Mouse (Mus musculus) limb, embryonic 15.5 days (tissue): ENCODE data around the gene Setd1a. TPM values are rescaled to one million over a fixed set of nuclear protein-coding genes. Genes with fewer than 3 reads are reported as not detected.
"Not testable (repeated sequence)": the region's sequence is repeated elsewhere in the genome, so short reads cannot be mapped to it uniquely, and the experiment has no call there.

Experiments used
- ATAC-seq: fragments of 200-750 bp; cut with Nextera tagmentation; 2 replicates; pipeline ENCODE4 v1.8.0; 2017; ENCODE audit warnings: low read depth, moderate TSS enrichment; ENCODE audit not compliant: insufficient number of reproducible peaks, low FRiP score, low TSS enrichment
- H3K27ac ChIP-seq: fragments of 300-500 bp; sonication (generic); 2 replicates; pipeline ENCODE4 v1.5.1; 2015; ENCODE audit warnings: moderate library complexity, mild to moderate bottlenecking, inconsistent platforms
- H3K27me3 ChIP-seq: fragments of 300-500 bp; sonication (generic); 2 replicates; pipeline ENCODE4 v1.6.1; 2015; ENCODE audit warnings: inconsistent platforms
- H3K36me3 ChIP-seq: fragments of 300-500 bp; sonication (generic); 2 replicates; pipeline ENCODE4 v1.6.1; 2015; ENCODE audit warnings: inconsistent platforms
- H3K4me1 ChIP-seq: fragments of 300-500 bp; sonication (generic); 2 replicates; pipeline ENCODE4 v1.6.1; 2015; ENCODE audit warnings: inconsistent platforms
- H3K4me2 ChIP-seq: fragments of 300-500 bp; sonication (generic); 2 replicates; pipeline ENCODE4 v1.6.1; 2015; ENCODE audit warnings: mild to moderate bottlenecking, inconsistent platforms
- H3K4me3 ChIP-seq: fragments of 300-500 bp; sonication (generic); 2 replicates; pipeline ENCODE4 v1.5.1; 2015; ENCODE audit warnings: mild to moderate bottlenecking, inconsistent platforms
- H3K9ac ChIP-seq: fragments of 300-500 bp; sonication (generic); 2 replicates; pipeline ENCODE4 v1.6.1; 2015; ENCODE audit warnings: inconsistent platforms
- H3K9me3 ChIP-seq: fragments of 300-500 bp; sonication (generic); 2 replicates; pipeline ENCODE4 v1.6.1; 2016; ENCODE audit warnings: inconsistent platforms
- WGBS: fragments of 180-500 bp; shearing (Covaris S2); methylation state at CpG from one replicate; pipeline ENCODE4 v1.1.7; 2015; 5-methylcytosine and 5-hydroxymethylcytosine counted together
- polyA plus RNA-seq: library from polyadenylated mRNA; unstranded; fragments of >200 nt; fragmentation: Nextera tagmentation; extraction: Ambion mirVana; gene quantifications from 2 replicates; pipeline ENCODE4 v1.2.1, GENCODE M21; 2015

The Setd1a gene
- 18.6 and 21.7 TPM in 2 replicates for polyA plus RNA-seq

DNA sequence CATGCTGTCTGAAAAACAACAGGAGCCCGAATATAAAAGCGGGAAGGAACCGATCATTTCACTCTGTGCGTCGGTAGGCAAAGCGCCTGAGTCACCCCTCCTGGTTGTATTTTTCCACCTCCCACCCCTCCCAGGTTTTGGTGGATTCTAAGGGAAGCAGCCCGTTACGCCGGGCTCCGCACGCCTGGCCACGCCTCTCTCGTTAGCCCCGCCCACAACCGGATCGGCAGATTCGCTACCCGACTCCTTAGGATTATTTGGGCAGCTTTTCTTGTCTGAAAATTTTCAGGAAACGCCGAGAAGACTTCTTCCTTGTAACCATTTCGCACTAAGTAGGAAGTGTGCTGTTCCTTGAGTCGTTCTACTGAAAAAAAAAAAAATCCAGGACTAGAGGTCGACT, at the start of gene Setd1a:
Gene Setd1a (plus strand): TSS at position 245 of the 400 bp plus-strand sequence.
- peak within 1 kb of the TSS; percentile 86 for H3K4me3 ChIP-seq
- peaks cover 19% of the 10 kb centered on the region for H3K4me1 ChIP-seq
- peak within 1 kb of the TSS; percentile 76 for H3K4me2 ChIP-seq
- peak within 1 kb of the TSS; percentile 99 for H3K27ac ChIP-seq
- peak; percentile 75 for ATAC-seq
- H3K36me3 ChIP-seq, result peaks cover 27% of the 10 kb centered on the region
- H3K9ac ChIP-seq, result peak within 1 kb of the TSS; percentile 85
- WGBS, result under 1% methylated on average over 23 of the region's 23 CpGs
- H3K9me3 ChIP-seq, result no peaks in the 10 kb centered on the region
- no peaks in the 10 kb centered on the region for H3K27me3 ChIP-seq

DNA sequence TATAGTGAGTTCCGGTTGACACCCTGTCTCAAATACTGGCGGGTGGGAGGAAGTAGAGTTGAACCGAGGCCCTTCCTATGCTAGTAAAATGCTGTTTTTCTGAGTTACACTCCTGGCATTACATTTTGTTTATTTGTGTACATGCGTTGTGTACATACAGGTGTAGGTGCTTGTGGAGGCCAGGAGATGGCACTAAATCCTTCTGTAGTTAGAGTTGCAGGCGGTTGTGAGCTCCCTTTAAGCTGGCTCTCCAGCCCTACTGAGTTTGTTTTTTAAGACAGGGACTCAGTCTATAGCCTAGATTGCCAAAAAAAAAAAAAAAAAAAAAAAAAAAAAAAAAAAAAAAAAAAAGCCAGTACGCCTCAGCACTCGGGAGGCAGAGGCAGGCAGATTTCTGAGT, 48.6 kb upstream of the Setd1a start:
- H3K4me1 ChIP-seq, result no peaks in the 10 kb centered on the region
- H3K27ac ChIP-seq, result no peak overlapping the region
- H3K27me3 ChIP-seq, result no peaks in the 10 kb centered on the region
- no peak overlapping the region for H3K4me3 ChIP-seq
- 80% methylated on average over 7 of the region's 7 CpGs for WGBS
- H3K36me3 ChIP-seq, result no peaks in the 10 kb centered on the region
- H3K9me3 ChIP-seq, result no peaks in the 10 kb centered on the region
- no peak overlapping the region for H3K9ac ChIP-seq
- H3K4me2 ChIP-seq, result no peak overlapping the region
- ATAC-seq, result no peak

DNA sequence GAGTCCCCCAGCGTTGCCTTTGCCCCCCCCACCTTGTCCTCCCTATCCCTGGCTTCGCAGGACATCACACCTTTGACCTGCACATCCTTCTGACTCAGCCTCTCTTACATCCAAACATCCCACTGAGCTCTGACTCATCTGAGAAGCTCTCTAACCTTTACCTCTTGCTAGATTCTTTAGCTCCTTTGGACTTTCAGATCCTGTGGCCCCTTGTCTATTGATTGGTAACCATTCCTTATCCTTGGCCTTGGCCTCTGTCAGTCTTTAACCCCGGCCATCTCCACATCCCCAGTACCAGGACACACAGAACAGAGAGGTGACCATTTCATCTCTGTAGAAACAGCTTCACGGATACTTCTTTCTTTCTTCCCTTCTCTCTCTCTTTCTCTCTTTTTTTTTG, 46.3 kb upstream of the Setd1a start:
- Histone ChIP-seq H3K4me3 (no peak overlapping the region), H3K4me1 (no peaks in the 10 kb centered on the region)
- 65% methylated on average over 4 of the region's 4 CpGs for WGBS

DNA sequence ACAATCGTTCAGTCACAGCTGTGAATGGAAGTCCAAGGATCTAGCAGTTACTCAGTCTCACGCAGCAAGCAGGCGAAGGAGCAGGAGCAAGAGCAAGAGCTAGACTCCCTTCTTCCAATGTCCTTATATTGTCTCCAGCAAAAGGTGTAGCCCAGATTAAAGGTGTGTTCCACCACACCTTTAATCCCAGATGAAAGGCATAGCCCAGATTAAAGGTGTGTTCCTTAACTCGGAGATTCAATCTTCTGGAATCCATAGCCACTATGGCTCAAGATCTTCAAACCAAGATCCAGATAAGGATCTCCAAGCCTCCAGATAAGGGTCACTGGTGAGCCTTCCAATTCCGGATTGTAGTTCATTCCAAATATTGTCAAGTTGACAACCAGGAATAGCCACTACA, 44.4 kb upstream of the Setd1a start, which contains the start of gene Ctf2:
Gene Ctf2 (minus strand): TSS at position 101 of the 400 bp plus-strand sequence.
- H3K4me1 ChIP-seq, H3K4me2 ChIP-seq, H3K4me3 ChIP-seq, H3K27me3 ChIP-seq, H3K36me3 ChIP-seq, H3K27ac ChIP-seq, H3K9me3 ChIP-seq, H3K9ac ChIP-seq, ATAC-seq: not testable (repeated sequence)
- no CpG with 5 or more reads among the region's 5 CpGs for WGBS

More for the DNA sequence above, 46.3 kb upstream of the Setd1a start:
- no peaks in the 10 kb centered on the region for H3K27me3 ChIP-seq
- no peak overlapping the region for H3K4me2 ChIP-seq
- no peaks in the 10 kb centered on the region for H3K36me3 ChIP-seq
- no peak for ATAC-seq
- no peak overlapping the region for H3K9ac ChIP-seq
- H3K9me3 ChIP-seq, result no peaks in the 10 kb centered on the region
- no peak overlapping the region for H3K27ac ChIP-seq

DNA sequence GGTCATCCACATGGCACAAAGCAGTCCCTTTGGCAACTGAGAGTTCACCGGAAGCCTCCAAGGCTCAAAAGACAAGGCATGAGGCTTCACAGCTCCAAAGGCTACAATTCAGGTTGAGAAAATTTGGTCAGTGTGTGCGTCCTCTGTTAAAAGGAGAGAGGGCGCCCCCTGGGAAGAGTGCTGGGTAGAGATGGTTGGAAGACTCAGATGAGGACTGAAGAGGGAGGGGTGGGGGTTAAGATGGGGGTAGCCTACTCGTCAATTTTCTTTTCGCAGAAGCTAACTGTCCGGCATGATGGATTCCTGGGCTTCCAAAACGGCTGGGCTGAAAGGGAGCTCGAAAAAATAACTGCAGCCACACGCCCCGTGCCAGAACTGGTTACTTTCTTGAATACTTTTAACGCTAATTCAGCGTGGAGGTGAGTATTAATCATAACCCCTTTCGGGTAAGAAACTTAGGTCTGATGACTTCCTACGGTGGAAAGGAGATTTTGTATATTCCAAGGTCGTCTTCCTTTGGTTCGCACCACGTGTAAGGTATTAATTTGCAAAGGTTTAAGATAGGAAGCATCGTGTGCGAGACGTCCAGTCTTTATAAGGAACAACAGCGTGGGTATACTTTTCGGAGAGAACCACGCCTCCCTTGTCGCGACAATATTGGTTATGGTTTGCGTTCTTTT, 32.0 kb upstream of the Setd1a start, which contains the start of gene Fbxl19:
Gene Fbxl19 (plus strand): TSS at position 178 of the 680 bp plus-strand sequence.
- Histone ChIP-seq H3K4me2 (peak within 1 kb of the TSS; percentile 90), H3K9me3 (no peaks in the 10 kb centered on the region), H3K27me3 (no peaks in the 10 kb centered on the region), H3K27ac (peak within 1 kb of the TSS; percentile 90), H3K36me3 (peaks cover 17% of the 10 kb centered on the region), H3K4me1 (peaks cover 22% of the 10 kb centered on the region), H3K9ac (peak within 1 kb of the TSS; percentile 28; the same call in 1 of the 2 replicates), H3K4me3 (peak within 1 kb of the TSS; percentile 87)
- WGBS, result under 1% methylated on average over 26 of the region's 26 CpGs
- ATAC-seq, result no peak

DNA sequence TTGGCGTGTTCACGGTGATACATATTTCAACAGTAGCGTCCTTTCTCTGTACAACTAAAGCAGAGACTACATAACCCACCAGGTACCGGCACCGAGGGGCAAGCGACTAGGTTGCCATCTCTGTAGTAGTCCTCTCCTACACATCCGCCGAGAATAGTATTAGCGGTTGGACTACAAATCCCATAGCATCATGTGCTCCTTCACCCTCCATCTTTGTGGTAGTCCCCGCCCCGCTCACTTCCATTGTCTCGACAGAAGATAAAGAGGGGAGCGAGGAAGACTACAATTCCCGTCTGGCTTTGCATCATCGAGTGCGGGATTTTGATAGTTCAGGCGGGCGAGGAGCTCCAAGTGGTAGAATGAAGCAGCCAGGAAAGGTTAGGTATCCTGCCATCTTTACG, 31.2 kb upstream of the Setd1a start:
- Histone ChIP-seq H3K36me3 (peaks cover 24% of the 10 kb centered on the region), H3K4me1 (peaks cover 25% of the 10 kb centered on the region), H3K27ac (peak overlapping the region; percentile 90), H3K27me3 (no peaks in the 10 kb centered on the region), H3K4me2 (peak overlapping the region; percentile 90), H3K9ac (peak overlapping the region; percentile 28; the same call in 1 of the 2 replicates), H3K9me3 (no peaks in the 10 kb centered on the region), H3K4me3 (peak overlapping the region; percentile 87)
- under 1% methylated on average over 19 of the region's 19 CpGs for WGBS
- peak; percentile 80 for ATAC-seq

DNA sequence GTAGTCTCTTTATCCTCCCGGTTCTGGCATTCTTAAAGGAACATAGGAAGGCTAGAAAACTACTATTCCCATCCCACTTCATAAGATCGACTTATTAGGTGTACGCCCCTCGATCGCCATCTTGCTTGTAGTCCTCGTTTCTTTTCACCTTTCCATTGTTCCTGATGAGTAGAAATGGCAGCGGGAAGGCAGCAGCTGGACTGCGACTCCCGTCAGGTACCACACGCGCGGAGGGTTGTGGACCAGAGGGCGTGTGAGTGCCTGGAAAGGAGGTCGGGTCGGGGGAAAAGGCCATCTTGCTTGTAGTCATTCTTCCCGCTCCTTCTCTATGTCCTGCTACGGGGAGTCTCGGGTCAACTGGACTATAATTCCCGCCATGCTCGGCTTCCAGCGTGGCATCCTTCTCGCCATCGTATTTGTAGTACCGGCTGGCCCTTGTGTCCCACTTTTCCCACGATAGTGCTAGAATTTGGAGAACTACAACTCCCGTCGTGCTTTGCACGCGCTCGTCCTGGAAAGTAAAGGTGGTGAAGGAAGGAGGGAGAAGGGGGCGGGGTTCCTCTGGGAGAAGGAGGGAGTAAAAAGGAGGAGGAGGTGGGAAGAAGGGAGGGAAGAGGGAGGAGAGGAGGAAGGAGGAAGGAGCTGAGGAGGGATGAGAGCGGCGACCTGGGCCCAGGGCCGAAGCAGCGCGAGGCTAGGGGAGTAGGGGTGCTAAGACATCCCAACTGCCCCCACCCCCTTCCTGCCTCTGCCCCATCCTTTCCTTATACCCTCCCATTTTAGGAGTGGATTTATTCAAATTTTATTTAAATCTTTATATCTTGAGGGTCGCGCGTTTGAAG, 30.6 kb upstream of the Setd1a start:
- peak overlapping the region; percentile 72 for H3K9ac ChIP-seq
- H3K4me2 ChIP-seq, result peak overlapping the region; percentile 90
- peak overlapping the region; percentile 87 for H3K4me3 ChIP-seq
- H3K27ac ChIP-seq, result peak overlapping the region; percentile 91
- under 1% methylated on average over 38 of the region's 39 CpGs for WGBS
- H3K36me3 ChIP-seq, result peaks cover 30% of the 10 kb centered on the region
- peak; percentile 90 for ATAC-seq
- no peaks in the 10 kb centered on the region for H3K27me3 ChIP-seq
- no peaks in the 10 kb centered on the region for H3K9me3 ChIP-seq
- H3K4me1 ChIP-seq, result peaks cover 26% of the 10 kb centered on the region

DNA sequence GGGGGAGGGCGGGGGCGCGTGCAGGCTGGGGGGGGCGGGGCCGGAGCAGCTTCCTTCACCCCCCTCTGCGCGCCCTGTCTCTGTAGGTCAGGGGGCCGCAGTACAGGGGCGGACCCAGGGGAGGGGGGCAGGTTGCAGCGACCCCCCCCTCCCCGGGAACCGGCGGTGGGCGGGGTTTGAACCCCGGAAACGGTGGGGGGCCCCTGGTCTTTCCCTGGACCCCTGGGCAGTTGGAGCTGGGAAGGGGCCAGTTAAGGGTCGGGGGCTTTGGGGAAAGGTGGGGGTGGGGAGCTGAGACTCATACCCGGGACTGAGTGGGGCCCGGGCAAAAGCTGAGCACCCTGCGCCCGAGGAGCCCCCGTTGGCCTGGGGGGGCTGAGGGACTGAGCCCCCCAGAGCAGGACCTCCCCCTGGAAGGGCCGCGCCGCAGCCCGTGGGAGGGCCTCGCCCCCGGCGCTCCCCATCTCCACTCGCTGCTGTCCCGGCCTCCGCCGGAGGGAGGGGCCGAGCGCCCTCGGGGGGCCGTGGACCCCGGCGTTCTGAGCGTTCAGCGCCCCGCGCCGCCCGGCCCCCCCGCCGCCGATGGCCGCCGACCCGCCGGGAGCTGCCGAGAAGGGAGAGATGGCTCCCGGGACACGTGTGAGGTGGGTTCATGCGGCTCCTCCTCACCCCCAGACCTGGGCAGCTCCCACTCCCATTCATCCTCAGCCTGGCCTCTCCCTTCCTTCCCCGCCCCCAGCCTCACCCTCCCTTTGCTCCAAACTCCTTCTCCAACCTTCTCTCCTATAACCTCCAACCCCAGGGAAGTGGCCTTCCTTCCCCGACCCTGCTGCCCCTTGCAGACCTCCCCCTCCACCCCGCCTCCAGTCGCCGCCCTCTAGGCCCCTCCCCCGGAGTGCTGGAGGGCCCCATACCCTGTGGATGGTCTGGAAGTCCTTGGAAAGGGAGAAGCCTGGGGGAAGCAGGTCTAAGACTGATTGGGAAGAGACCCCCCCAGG, 29.7 kb upstream of the Setd1a start:
- H3K36me3 ChIP-seq, result peaks cover 40% of the 10 kb centered on the region
- 0 out of 2 replicates have a peak, but pooled peaks have one; percentile 0 for ATAC-seq

DNA sequence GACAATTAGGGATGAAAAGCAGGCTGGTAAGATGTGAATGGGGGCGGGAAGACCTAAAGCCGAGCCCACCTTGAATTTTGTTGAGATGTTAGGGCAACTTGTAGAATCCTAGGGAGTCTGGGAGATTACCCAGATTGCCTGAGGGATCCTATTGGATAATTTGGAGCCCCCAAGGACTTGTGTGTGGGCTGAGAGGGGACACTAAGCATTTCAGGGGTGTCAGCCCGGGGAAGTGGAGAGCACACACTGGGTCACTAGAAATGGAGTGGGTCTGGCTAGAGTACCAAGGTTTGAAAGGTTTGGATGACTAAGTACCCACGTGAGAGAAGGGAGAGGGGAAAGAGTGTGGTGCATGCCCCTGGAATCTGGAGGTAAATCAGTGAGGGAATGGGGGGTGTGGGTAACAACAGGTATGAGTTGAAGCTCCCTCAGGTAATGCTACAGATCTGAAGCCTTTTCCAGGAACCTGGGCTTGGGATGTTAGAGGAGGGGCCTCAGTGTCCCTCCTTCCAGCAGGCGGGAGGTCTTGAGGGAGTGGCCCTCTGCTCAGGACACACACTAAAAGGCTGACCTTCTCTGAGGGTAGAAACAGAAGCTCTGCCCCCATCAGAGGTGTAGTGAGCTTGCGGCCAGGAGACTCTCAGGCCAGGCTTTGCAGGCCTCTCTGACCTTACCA, 28.8 kb upstream of the Setd1a start:
- no peaks in the 10 kb centered on the region for H3K27me3 ChIP-seq
- peaks cover 31% of the 10 kb centered on the region for H3K4me1 ChIP-seq
- ATAC-seq, result no peak
- H3K4me3 ChIP-seq, result peak overlapping the region; percentile 87
- peaks cover 48% of the 10 kb centered on the region for H3K36me3 ChIP-seq
- peak overlapping the region; percentile 91 for H3K27ac ChIP-seq
- WGBS, result 38% methylated on average over 6 of the region's 6 CpGs
- peak overlapping the region; percentile 90 for H3K4me2 ChIP-seq
- H3K9ac ChIP-seq, result peak overlapping the region; percentile 72
- H3K9me3 ChIP-seq, result no peaks in the 10 kb centered on the region

More for the DNA sequence above, 29.7 kb upstream of the Setd1a start:
- peak overlapping the region; percentile 91 for H3K27ac ChIP-seq
- no peaks in the 10 kb centered on the region for H3K27me3 ChIP-seq
- H3K4me1 ChIP-seq, result peaks cover 26% of the 10 kb centered on the region
- peak overlapping the region; percentile 87 for H3K4me3 ChIP-seq
- peak overlapping the region; percentile 90 for H3K4me2 ChIP-seq
- peak overlapping the region; percentile 72 for H3K9ac ChIP-seq
- WGBS, result under 1% methylated on average over 48 of the region's 62 CpGs
- H3K9me3 ChIP-seq, result no peaks in the 10 kb centered on the region

DNA sequence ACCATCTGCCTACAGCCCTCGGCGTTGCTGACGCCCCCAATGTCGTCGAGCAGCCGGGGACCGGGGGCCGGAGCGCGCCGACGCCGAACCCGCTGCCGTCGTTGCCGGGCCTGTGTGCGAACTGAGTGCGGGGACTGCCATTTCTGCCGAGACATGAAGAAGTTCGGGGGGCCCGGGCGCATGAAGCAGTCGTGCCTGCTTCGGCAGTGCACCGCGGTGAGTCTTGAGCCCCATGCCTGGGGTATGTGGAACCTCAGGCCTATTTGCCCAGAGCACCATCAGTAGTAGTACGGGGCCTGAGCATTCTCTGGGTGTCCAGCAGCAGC, 28.3 kb upstream of the Setd1a start:
- no peak overlapping the region for H3K9ac ChIP-seq
- 91% methylated on average over 28 of the region's 28 CpGs for WGBS
- 0 out of 2 replicates have a peak overlapping the region, but pooled peaks have one; percentile 7 for H3K27ac ChIP-seq
- H3K27me3 ChIP-seq, result no peaks in the 10 kb centered on the region
- no peak overlapping the region for H3K4me2 ChIP-seq
- H3K4me1 ChIP-seq, result peaks cover 36% of the 10 kb centered on the region
- H3K36me3 ChIP-seq, result peaks cover 52% of the 10 kb centered on the region
- peak overlapping the region; percentile 87; the same call in 1 of the 2 replicates for H3K4me3 ChIP-seq
- no peak for ATAC-seq
- H3K9me3 ChIP-seq, result no peaks in the 10 kb centered on the region
